Mouse (Mus musculus) frontal cortex, postnatal 25 days (tissue): ENCODE results near the gene Zc3h15.
"Not testable (repeated sequence)": the region's sequence is repeated elsewhere in the genome, so short reads cannot be mapped to it uniquely, and the experiment has no call there.

Experiments
- DNase-seq, 2 experiments: peaks; one replicate each; pipeline ENCODE4 v3.0.0; 2022; ENCODE audit warnings: low spot score in 2 of 2

Gene Zc3h15

GRCm38 (mm10) chr2:83674421-83674820 lies 30.2 kb downstream of the Zc3h15 start:
- DNase-seq = no peak

- no peak for DNase-seq
Observed at GRCm38 (mm10) chr2:83674896-83675295, 30.7 kb downstream of the Zc3h15 start.

- no peak for DNase-seq
Observed at GRCm38 (mm10) chr2:83675681-83676080, 31.4 kb downstream of the Zc3h15 start.

GRCm38 (mm10) chr2:83676226-83676870 lies 32.1 kb downstream of the Zc3h15 start:
- DNase-seq = no peak

GRCm38 (mm10) chr2:83681332-83681731 lies 37.1 kb downstream of the Zc3h15 start:
- no peak for DNase-seq

GRCm38 (mm10) chr2:83681785-83682184 lies 37.5 kb downstream of the Zc3h15 start:
- DNase-seq = no peak

- DNase-seq = no peak
Observed at GRCm38 (mm10) chr2:83682282-83682681, 38.0 kb downstream of the Zc3h15 start.

- DNase-seq = no peak
Observed at GRCm38 (mm10) chr2:83683731-83684519, 39.7 kb downstream of the Zc3h15 start.

GRCm38 (mm10) chr2:83684691-83685090 lies 40.5 kb downstream of the Zc3h15 start:
- no peak for DNase-seq

- DNase-seq = no peak
Observed at GRCm38 (mm10) chr2:83690372-83690771, 46.1 kb downstream of the Zc3h15 start.

- DNase-seq = no peak
Observed at GRCm38 (mm10) chr2:83692651-83693545, 48.7 kb downstream of the Zc3h15 start.

- DNase-seq = no peak
Observed at GRCm38 (mm10) chr2:83694061-83694460, 49.8 kb downstream of the Zc3h15 start.

- DNase-seq = no peak
Observed at GRCm38 (mm10) chr2:83695345-83696247, 51.4 kb downstream of the Zc3h15 start.

GRCm38 (mm10) chr2:83698484-83698883 lies 54.2 kb downstream of the Zc3h15 start:
- no peak for DNase-seq

- no peak for DNase-seq
Observed at GRCm38 (mm10) chr2:83699324-83699723, 55.1 kb downstream of the Zc3h15 start.

- no peak for DNase-seq
Observed at GRCm38 (mm10) chr2:83700667-83701066, 56.4 kb downstream of the Zc3h15 start.

- no peak for DNase-seq
Observed at GRCm38 (mm10) chr2:83702411-83702810, 58.2 kb downstream of the Zc3h15 start.

GRCm38 (mm10) chr2:83705580-83706158 lies 61.4 kb downstream of the Zc3h15 start:
- DNase-seq = no peak

GRCm38 (mm10) chr2:83709896-83710524 lies 65.8 kb downstream of the Zc3h15 start:
- no peak for DNase-seq

GRCm38 (mm10) chr2:83713281-83713680 lies 69.0 kb downstream of the Zc3h15 start:
- DNase-seq = not testable (repeated sequence)
